Mouse (Mus musculus) mouse embryonic stem cell (cell line): ENCODE measurements around the gene Auts2.
"Not testable (repeated sequence)": the region's sequence is repeated elsewhere in the genome, so short reads cannot be mapped to it uniquely, and the experiment has no call there.

Source experiments
- in situ Hi-C, 2 experiments: fragments of 300-500 bp; cut with MboI; formaldehyde crosslinking; loops; 1 replicate in 1 of 2; 3 replicates in 1 of 2; pipeline ENCODE4 v1.14.3; 2019 to 2020; ENCODE audit warnings: low sequenced_read_pairs in 2 of 2, low pct_unique_long_range_greater_than_20kb in 1 of 2, mixed read lengths in 1 of 2; ENCODE audit not compliant: unreplicated experiment in 1 of 2

Auts2 gene

GRCm38 (mm10) chr5:132543118-132544071 lies at the start of gene Auts2:
Gene Auts2, minus strand, starts transcription at chr5:132543344.
- in situ Hi-C loops: no loop called here

- in situ Hi-C loops: no loop called here
Measured at GRCm38 (mm10) chr5:132591721-132592695, 48.9 kb upstream of the Auts2 start.

DNA sequence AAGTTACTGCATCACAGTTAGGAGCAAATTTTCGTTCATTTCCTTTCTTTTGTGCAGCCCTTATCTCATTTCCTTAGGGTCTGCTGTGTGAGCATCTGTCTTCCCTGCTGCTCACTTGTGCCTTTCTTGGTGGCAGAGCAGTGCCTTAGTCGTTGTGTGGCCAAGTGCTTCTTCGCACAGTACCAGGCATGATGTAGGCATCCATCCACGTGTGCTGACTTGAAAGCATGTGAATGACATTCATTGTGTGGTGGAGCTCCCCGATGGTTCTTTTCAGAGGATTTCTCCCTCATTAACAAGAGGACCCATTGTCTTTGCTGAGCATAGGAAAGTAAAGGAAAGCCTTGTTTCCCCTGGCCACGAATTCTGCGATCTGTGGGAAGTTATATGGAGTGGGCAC lies 36.6 kb upstream of the Auts2 start:
- in situ Hi-C loops: no loop called here

GRCm38 (mm10) chr5:132560771-132561170 lies 17.6 kb upstream of the Auts2 start:
- in situ Hi-C loops: not testable (repeated sequence)

DNA sequence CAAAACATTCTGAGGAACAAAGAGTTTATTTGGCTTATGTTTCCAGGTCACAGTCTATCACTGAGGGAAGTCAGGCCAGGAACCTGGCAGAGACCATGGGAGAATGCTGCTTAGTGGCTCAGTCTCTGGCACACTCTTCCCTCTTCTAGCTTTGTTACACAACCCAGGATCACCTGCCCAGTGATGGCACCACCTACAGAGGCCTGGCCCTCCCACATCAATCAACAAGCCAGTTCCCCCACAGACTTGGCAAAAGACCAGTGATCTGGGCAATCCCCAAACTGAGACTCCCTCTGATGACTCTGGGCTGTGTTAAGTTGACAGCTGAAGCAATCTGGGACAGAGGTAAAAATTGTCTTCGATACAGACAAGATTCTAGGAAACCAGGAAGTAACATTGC lies 2.6 kb upstream of the Auts2 start:
- in situ Hi-C loops: no loop called here

DNA sequence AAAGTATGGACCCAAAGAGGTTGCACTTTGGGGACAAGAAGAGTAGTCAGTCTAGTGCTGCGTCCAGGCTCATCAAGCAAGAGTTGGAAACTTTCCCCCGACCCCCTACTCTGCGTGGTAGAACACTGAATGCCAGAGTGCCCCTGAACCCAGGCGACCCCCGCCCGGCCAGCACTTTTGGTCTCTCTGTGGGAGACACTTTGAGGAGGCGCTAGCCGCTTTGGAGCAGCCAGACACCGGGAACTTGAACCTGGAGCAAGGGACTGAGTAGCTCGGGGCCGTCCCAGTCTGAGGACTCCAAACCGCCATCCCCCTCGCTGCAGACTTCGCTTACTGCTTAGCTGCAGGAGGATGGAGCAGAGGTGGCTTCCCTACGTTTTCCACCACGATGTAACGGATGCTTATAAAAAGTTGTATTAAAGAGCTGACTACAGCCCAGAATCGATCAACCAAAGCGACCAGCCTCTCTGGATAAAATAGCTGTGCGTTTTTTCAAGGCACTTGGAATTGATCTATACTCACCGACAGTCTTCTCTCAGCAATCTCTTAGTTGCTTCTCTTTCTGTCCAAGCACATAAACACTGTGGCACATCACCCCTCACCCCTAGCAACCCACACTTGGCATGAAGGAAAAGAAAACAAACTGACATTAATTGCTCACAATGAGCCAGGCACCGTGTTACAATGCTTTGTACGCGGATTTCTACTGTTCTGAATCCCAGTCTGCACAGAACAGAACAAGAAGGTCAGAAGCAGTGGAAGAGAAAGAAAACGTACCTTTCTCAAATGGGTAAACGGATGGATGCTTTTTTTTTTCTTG lies 1.2 kb upstream of the Auts2 start:
- in situ Hi-C loops: no loop called here

- in situ Hi-C loops: no loop called here
Measured at GRCm38 (mm10) chr5:132542381-132543020, 643 bp downstream of the Auts2 start.

GRCm38 (mm10) chr5:132541951-132542350 lies 1.2 kb downstream of the Auts2 start:
- in situ Hi-C loops: no loop called here

GRCm38 (mm10) chr5:132541371-132541931 lies 1.7 kb downstream of the Auts2 start:
- in situ Hi-C loops: no loop called here

DNA sequence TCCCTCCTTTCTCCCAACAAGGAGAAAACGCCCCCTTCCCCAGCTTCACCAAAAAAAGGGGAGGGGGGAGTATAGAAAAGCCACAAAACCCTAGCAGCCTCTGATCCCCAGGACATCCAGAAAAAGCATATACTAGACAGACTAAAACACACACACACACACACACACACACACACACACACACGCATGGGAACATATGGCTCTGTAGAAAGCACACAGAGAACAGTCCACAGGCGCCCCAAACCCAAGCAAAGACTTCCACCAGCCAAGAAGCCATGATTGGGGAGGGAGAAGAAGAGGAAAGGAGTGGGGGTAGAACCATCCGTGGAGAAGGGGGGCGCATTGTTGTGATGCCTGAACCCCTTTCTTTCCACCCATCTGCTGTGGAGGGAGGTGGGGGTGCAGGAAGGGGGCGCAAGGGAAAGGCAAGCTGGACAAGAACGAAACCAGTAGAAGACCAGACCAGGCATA lies 2.3 kb downstream of the Auts2 start:
- in situ Hi-C loops: no loop called here

GRCm38 (mm10) chr5:132537475-132537874 lies 5.7 kb downstream of the Auts2 start:
- in situ Hi-C loops: no loop called here

DNA sequence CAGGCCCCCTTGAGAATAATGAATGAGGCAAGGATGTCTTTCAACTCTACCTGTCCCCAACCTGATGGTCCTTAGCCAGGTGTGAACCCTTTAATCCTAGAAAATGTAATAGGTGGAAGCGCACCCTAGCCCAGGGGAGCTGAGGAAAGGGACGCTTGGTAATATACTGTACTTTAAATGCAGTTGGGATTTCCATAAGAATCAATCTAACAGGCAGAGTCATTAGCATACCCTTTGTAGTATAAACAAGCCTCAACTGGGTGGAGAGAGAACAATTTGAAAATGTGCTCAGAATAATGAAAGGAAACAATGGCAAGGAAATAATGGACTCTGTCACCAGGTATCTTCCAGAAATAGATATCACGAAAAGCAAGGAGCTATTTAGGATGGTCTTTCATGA lies 16.7 kb downstream of the Auts2 start:
- in situ Hi-C loops: no loop called here

DNA sequence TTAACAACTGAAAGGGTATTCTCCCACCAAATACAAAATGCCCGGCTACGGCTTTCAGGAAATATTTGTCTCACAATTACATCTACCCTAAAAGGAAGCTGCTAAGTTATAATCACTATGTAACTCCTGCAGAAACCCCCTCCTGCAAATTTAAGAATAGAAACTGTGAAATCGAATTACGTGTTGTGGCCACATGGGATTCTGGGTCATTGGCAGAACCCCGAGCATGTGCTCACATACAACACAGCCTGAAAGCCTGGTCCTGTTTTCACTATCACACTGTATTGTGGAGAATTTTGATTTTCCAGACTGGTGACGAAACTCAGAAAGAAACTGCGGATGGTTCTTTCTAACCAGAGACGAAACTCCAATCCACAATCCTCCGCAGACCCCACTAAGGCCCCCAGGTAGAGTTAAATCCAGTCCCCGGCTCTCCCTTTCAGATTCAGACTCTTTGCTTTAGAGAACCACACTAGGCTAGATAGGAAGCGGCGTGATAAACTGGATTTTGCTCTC lies 21.7 kb downstream of the Auts2 start:
- in situ Hi-C loops: no loop called here

DNA sequence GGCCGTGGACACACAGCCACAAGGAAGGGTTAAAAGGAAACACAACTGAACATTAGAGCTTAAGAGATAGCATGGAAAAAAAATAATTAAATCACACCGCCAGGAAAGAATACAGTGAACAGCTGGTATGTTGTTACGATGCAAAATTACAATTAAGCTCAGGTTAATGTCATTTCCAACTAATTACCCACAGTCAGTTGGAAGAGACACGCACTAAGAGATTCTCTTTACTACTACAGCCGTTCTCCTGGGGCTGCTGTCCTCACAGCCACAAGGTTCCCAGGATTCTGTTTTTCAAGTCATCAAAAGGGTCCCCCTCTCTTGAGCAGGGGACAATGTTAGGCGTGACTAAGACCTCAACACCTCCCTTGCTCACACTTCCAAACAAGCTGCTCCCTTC lies 25.3 kb downstream of the Auts2 start:
- in situ Hi-C loops: no loop called here

DNA sequence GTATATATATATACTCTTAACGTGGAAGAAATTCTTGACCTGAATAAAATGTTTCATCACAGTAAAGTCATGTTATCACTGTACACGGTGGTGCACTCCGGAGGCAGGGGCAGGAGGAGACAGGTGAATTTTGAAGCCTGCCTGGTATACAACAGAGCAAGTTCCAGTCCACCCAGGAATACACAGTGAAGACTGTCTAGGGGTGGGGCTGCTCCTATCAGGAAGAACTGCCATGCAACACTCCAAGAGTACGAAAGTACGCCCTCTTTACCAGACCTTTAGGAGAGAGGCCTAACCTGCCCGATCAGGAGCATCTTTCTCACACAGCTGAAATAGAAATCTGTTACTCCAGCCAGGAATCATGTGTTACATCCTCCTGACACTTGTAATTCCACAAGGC lies 28.6 kb downstream of the Auts2 start:
- in situ Hi-C loops: no loop called here

DNA sequence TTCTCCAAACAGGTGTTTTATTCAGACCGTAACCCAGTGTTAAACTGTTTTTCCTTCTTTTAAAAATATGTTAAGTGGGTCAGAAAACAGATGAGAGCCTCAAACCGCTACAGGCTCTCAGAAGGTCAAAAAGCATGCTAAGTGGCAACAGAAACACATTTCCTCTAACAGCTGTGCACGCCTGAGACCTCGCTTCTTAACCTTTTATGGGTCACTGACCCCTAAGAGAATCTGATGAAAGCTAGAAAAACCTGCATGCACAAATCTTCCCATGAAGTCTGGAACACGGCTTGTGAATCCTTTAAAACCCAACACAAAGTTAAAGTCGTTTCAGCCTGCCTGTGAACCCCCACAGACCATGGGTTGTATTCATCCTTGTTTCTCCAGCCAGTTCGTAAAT lies 29.9 kb downstream of the Auts2 start:
- in situ Hi-C loops: no loop called here

- in situ Hi-C loops: no loop called here
Measured at GRCm38 (mm10) chr5:132509464-132509885, 33.7 kb downstream of the Auts2 start.
